Mouse (Mus musculus) stomach, embryonic 16.5 days (tissue): ENCODE measurements at regions not wholly inside any gene's neighbourhood (a gene's known extent, or its start where the extent isn't known, plus 50 kb on each side); places are given as distances from the start of the nearest gene placed in this dataset.
A peak's percentile ranks its signal among the peaks of the same experiment; 100 is the strongest.

Experiments
- ATAC-seq: fragments of 200-750 bp; cut with Nextera tagmentation; 2 replicates; pipeline ENCODE4 v1.8.0; 2017; ENCODE audit warnings: moderate number of reproducible peaks, moderate TSS enrichment; ENCODE audit not compliant: insufficient read depth, low FRiP score
- H3K27ac ChIP-seq: fragments of 300-500 bp; sonication (generic); 2 replicates; pipeline ENCODE4 v1.5.1; 2014; ENCODE audit warnings: low read length
- H3K27me3 ChIP-seq: fragments of 300-500 bp; sonication (generic); 2 replicates; pipeline ENCODE4 v1.6.1; 2014; ENCODE audit warnings: low read length, control low read depth, mixed read lengths; ENCODE audit not compliant: control insufficient read depth, insufficient read depth
- H3K36me3 ChIP-seq: fragments of 300-500 bp; sonication (generic); 2 replicates; pipeline ENCODE4 v1.6.1; 2014; ENCODE audit warnings: low read length; ENCODE audit not compliant: control insufficient read depth, insufficient read depth
- H3K4me1 ChIP-seq: fragments of 300-500 bp; sonication (generic); 2 replicates; pipeline ENCODE4 v1.6.1; 2014; ENCODE audit warnings: low read length, control low read depth, mixed read lengths; ENCODE audit not compliant: control insufficient read depth, insufficient read depth
- H3K4me2 ChIP-seq: fragments of 300-500 bp; sonication (generic); 2 replicates; pipeline ENCODE4 v1.6.1; 2014; ENCODE audit warnings: low read depth, low read length, mixed read lengths
- H3K4me3 ChIP-seq: fragments of 300-500 bp; sonication (generic); replicated peaks from 2 replicates; pipeline ENCODE4 v1.5.1; 2014; ENCODE audit warnings: mild to moderate bottlenecking, low read length
- H3K9ac ChIP-seq: fragments of 300-500 bp; sonication (generic); 2 replicates; pipeline ENCODE4 v1.6.1; 2014; ENCODE audit warnings: low read length
- H3K9me3 ChIP-seq: fragments of 300-500 bp; sonication (generic); replicated peaks from 2 replicates; pipeline ENCODE4 v1.6.1; 2016; ENCODE audit warnings: low read length, control low read depth; ENCODE audit not compliant: control insufficient read depth
- WGBS: fragments of 180-500 bp; shearing (Covaris S2); extraction: QIAGEN DNeasy Blood & Tissue Kit; methylation state at CpG from one replicate; pipeline ENCODE4 v1.1.7; 2014; 5-methylcytosine and 5-hydroxymethylcytosine counted together

- Histone ChIP-seq H3K4me1 (0 out of 2 replicates have a peak, but pooled peaks cover 4% of the 10 kb centered on the region), H3K9ac (no peak overlapping the region), H3K9me3 (no peaks in the 10 kb centered on the region), H3K4me2 (peak overlapping the region; percentile 30; the same call in 1 of the 2 replicates), H3K27me3 (no peaks in the 10 kb centered on the region), H3K36me3 (no peaks in the 10 kb centered on the region), H3K27ac (peak overlapping the region; percentile 43), H3K4me3 (no peak overlapping the region)
- ATAC-seq, result no peak
- WGBS, result 59% methylated on average over 6 of the region's 6 CpGs
Observed at GRCm38 (mm10) chr5:61155390-61156225, 653.0 kb upstream of the G6pd2 start.

- peak; percentile 68 for ATAC-seq
- Histone ChIP-seq H3K36me3 (no peaks in the 10 kb centered on the region), H3K27me3 (no peaks in the 10 kb centered on the region), H3K4me3 (no peak overlapping the region), H3K9me3 (no peaks in the 10 kb centered on the region), H3K4me1 (0 out of 2 replicates have a peak, but pooled peaks cover 4% of the 10 kb centered on the region), H3K4me2 (peak overlapping the region; percentile 30; the same call in 1 of the 2 replicates), H3K9ac (no peak overlapping the region), H3K27ac (peak overlapping the region; percentile 43)
- WGBS, result 36% methylated on average over 8 of the region's 8 CpGs
Observed at GRCm38 (mm10) chr5:61156226-61156565, 652.4 kb upstream of the G6pd2 start.
